Mouse (Mus musculus) midbrain, postnatal 0 days (tissue): ENCODE results near the gene Prpsap1. TPM values are rescaled to one million over a fixed set of nuclear protein-coding genes. Genes with fewer than 3 reads are reported as not detected.

Source experiments
- ATAC-seq: fragments of 200-750 bp; cut with Nextera tagmentation; 2 replicates; pipeline ENCODE4 v1.8.0; 2017; ENCODE audit warnings: moderate number of reproducible peaks, mild to moderate bottlenecking, moderate TSS enrichment, moderate library complexity; ENCODE audit not compliant: low FRiP score
- DNase-seq: peaks from one replicate; pipeline ENCODE4 v3.0.0-alpha.2; 2015; ENCODE audit warnings: low spot score
- H3K27ac ChIP-seq: fragments of 300-500 bp; sonication (generic); 2 replicates; pipeline ENCODE4 v1.5.1; 2014; ENCODE audit warnings: low read depth, mild to moderate bottlenecking, low read length, mixed read lengths
- H3K27me3 ChIP-seq: fragments of 300-500 bp; sonication (generic); 2 replicates; pipeline ENCODE4 v1.6.1; 2014; ENCODE audit warnings: low read length, control low read depth, mixed read lengths; ENCODE audit not compliant: insufficient read depth
- H3K36me3 ChIP-seq: fragments of 300-500 bp; sonication (generic); 2 replicates; pipeline ENCODE4 v1.6.1; 2014; ENCODE audit warnings: low read length, control low read depth, mixed read lengths; ENCODE audit not compliant: insufficient read depth
- H3K4me1 ChIP-seq: fragments of 300-500 bp; sonication (generic); 2 replicates; pipeline ENCODE4 v1.6.1; 2014; ENCODE audit warnings: mild to moderate bottlenecking, control low read depth, antibody characterized with exemption, low read length, mixed read lengths; ENCODE audit not compliant: insufficient read depth
- H3K4me2 ChIP-seq: fragments of 300-500 bp; sonication (generic); 2 replicates; pipeline ENCODE4 v1.6.1; 2014; ENCODE audit warnings: low read depth, mild to moderate bottlenecking, low read length, mixed read lengths; ENCODE audit not compliant: poor library complexity, severe bottlenecking
- H3K4me3 ChIP-seq: fragments of 300-500 bp; sonication (generic); 2 replicates; pipeline ENCODE4 v1.5.1; 2014; ENCODE audit warnings: low read depth, mild to moderate bottlenecking, low read length, moderate library complexity
- H3K9ac ChIP-seq: fragments of 300-500 bp; sonication (generic); replicated peaks from 2 replicates; pipeline ENCODE4 v1.6.1; 2014; ENCODE audit warnings: mild to moderate bottlenecking, low read length, moderate library complexity, mixed read lengths; ENCODE audit not compliant: poor library complexity, severe bottlenecking
- H3K9me3 ChIP-seq: fragments of 300-500 bp; sonication (generic); 2 replicates; pipeline ENCODE4 v1.6.1; 2016; ENCODE audit warnings: low read length, control low read depth
- CTCF ChIP-seq: IDR thresholded peaks from 2 replicates; pipeline ENCODE4 v1.5.1; 2016; ENCODE audit warnings: antibody characterized with exemption, mild to moderate bottlenecking
- WGBS: fragments of 180-500 bp; shearing (Covaris S2); extraction: QIAGEN DNeasy Blood & Tissue Kit; methylation state at CpG from one replicate; pipeline ENCODE4 v1.1.7; 2014; 5-methylcytosine and 5-hydroxymethylcytosine counted together
- polyA plus RNA-seq: library from polyadenylated mRNA; unstranded; fragments of >200 nt; fragmentation: Nextera tagmentation; extraction: Ambion mirVana; gene quantifications from 2 replicates; pipeline ENCODE4 v1.2.1, GENCODE M21; 2015
- total RNA-seq: library from RNA; depleted of rRNA; stranded (reverse); fragments of >200 nt; gene quantifications from 2 replicates; pipeline ENCODE4 v1.2.3, GENCODE M21; 2014

The Prpsap1 gene
- total and polyA plus RNA-seq, 2 experiments from 2014 or later, result 110 to 157 TPM

- 83% methylated on average over 6 of the region's 6 CpGs for WGBS
- no peak for TF ChIP-seq CTCF
- DNase-seq, result no peak
- Histone ChIP-seq H3K4me1 (no peaks in the 10 kb centered on the region; the same call in 1 of the 2 replicates), H3K27ac (no peak overlapping the region), H3K27me3 (no peaks in the 10 kb centered on the region; the same call in 1 of the 2 replicates), H3K4me2 (no peak overlapping the region), H3K9ac (no peak overlapping the region), H3K36me3 (peaks cover 7% of the 10 kb centered on the region), H3K4me3 (no peak overlapping the region), H3K9me3 (no peaks in the 10 kb centered on the region)
- no peak for ATAC-seq
Measured at GRCm38 (mm10) chr11:116442867-116443177, 51.2 kb downstream of the Prpsap1 start.

GRCm38 (mm10) chr11:116442129-116442866, 51.7 kb downstream of the Prpsap1 start:
- Histone ChIP-seq H3K9ac (no peak overlapping the region), H3K9me3 (no peaks in the 10 kb centered on the region), H3K27ac (no peak overlapping the region), H3K4me2 (no peak overlapping the region), H3K4me3 (no peak overlapping the region), H3K27me3 (no peaks in the 10 kb centered on the region; the same call in 1 of the 2 replicates), H3K36me3 (peaks cover 10% of the 10 kb centered on the region), H3K4me1 (no peaks in the 10 kb centered on the region; the same call in 1 of the 2 replicates)
- DNase-seq (no peak), ATAC-seq (no peak)
- 83% methylated on average over 15 of the region's 15 CpGs for WGBS
- no peak for TF ChIP-seq CTCF

GRCm38 (mm10) chr11:116440408-116441068, 53.5 kb downstream of the Prpsap1 start:
- no peak overlapping the region for H3K9ac ChIP-seq

GRCm38 (mm10) chr11:116439269-116440240, 54.4 kb downstream of the Prpsap1 start:
- H3K27ac ChIP-seq, result no peak overlapping the region
- no peak for TF ChIP-seq CTCF
- no peaks in the 10 kb centered on the region for H3K9me3 ChIP-seq
- no peaks in the 10 kb centered on the region for H3K27me3 ChIP-seq
- H3K4me1 ChIP-seq, result peaks cover 15% of the 10 kb centered on the region
- H3K36me3 ChIP-seq, result peaks cover 12% of the 10 kb centered on the region
- H3K4me3 ChIP-seq, result no peak overlapping the region
- ATAC-seq, result no peak
- DNase-seq, result no peak
- WGBS, result 88% methylated on average over 19 of the region's 19 CpGs
- H3K9ac ChIP-seq, result no peak overlapping the region
- H3K4me2 ChIP-seq, result no peak overlapping the region

More at GRCm38 (mm10) chr11:116440408-116441068, 53.5 kb downstream of the Prpsap1 start:
- TF ChIP-seq CTCF, result no peak
- Histone ChIP-seq H3K27me3 (no peaks in the 10 kb centered on the region), H3K36me3 (peaks cover 12% of the 10 kb centered on the region), H3K4me1 (peaks cover 11% of the 10 kb centered on the region), H3K27ac (no peak overlapping the region), H3K4me2 (no peak overlapping the region), H3K4me3 (no peak overlapping the region), H3K9me3 (no peaks in the 10 kb centered on the region)
- no peak for ATAC-seq
- WGBS, result 78% methylated on average over 7 of the region's 7 CpGs
- no peak for DNase-seq

DNA sequence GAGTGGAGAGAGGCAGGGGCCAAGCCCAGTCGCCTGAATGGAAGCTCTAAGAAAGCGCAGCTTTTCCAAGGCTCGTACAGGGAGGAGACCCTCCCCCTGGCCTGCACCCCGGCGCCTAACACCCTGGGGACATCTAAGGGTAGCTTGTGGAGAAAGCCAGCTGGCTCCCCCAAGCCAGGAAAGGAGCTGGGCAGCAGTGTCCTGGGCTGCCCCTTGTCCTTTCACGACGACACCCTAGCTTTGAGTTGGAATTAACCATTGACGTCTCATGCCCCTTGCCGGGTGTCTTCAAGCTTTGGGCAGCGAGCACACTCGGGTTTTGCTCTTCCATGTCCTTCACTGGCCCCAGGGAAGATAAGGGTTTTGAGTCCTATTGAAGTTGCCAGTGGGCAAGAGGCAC, 56.5 kb downstream of the Prpsap1 start:
- Histone ChIP-seq H3K27me3 (no peaks in the 10 kb centered on the region), H3K36me3 (peaks cover 12% of the 10 kb centered on the region), H3K27ac (no peak overlapping the region), H3K4me2 (no peak overlapping the region), H3K4me3 (no peak overlapping the region), H3K4me1 (peaks cover 15% of the 10 kb centered on the region), H3K9ac (no peak overlapping the region), H3K9me3 (no peaks in the 10 kb centered on the region)
- 85% methylated on average over 11 of the region's 11 CpGs for WGBS
- ATAC-seq (no peak), DNase-seq (no peak)
- no peak for TF ChIP-seq CTCF
